Mouse (Mus musculus) mesoderm, embryonic 11.5 days (tissue): Measurements from ENCODE around the gene Ddi2.

Experiments used
- DNase-seq: peaks from one replicate; pipeline ENCODE4 v3.0.0-alpha.2; 2012; ENCODE audit warnings: low read depth, low spot score

Gene Ddi2

GRCm38 (mm10) chr4:141741856-141742255, 18.6 kb upstream of the Ddi2 start:
- no peak for DNase-seq

- DNase-seq = no peak
Measured at GRCm38 (mm10) chr4:141738015-141738414, 14.8 kb upstream of the Ddi2 start.

- no peak for DNase-seq
Measured at GRCm38 (mm10) chr4:141736856-141737255, 13.6 kb upstream of the Ddi2 start.

GRCm38 (mm10) chr4:141735206-141735560, 12.0 kb upstream of the Ddi2 start:
- no peak for DNase-seq

GRCm38 (mm10) chr4:141734446-141735205, 11.4 kb upstream of the Ddi2 start:
- DNase-seq = peak; percentile 97

- no peak for DNase-seq
Measured at GRCm38 (mm10) chr4:141731766-141732165, 8.5 kb upstream of the Ddi2 start.

- DNase-seq = no peak
Measured at GRCm38 (mm10) chr4:141730401-141730800, 7.2 kb upstream of the Ddi2 start.

GRCm38 (mm10) chr4:141729266-141729665, 6.0 kb upstream of the Ddi2 start:
- no peak for DNase-seq

- no peak for DNase-seq
Measured at GRCm38 (mm10) chr4:141725738-141726137, 2.5 kb upstream of the Ddi2 start.

GRCm38 (mm10) chr4:141725277-141725676, 2.1 kb upstream of the Ddi2 start:
- no peak for DNase-seq

GRCm38 (mm10) chr4:141724594-141724993, 1.4 kb upstream of the Ddi2 start:
- DNase-seq = no peak

- no peak for DNase-seq
Measured at GRCm38 (mm10) chr4:141723673-141724068, 452 bp upstream of the Ddi2 start.

GRCm38 (mm10) chr4:141721961-141722360, 1.3 kb downstream of the Ddi2 start:
- DNase-seq = no peak

- DNase-seq = no peak
Measured at GRCm38 (mm10) chr4:141720761-141721523, 2.3 kb downstream of the Ddi2 start.

- no peak for DNase-seq
Measured at GRCm38 (mm10) chr4:141719304-141719703, 3.9 kb downstream of the Ddi2 start.

GRCm38 (mm10) chr4:141717633-141718032, 5.6 kb downstream of the Ddi2 start:
- no peak for DNase-seq

GRCm38 (mm10) chr4:141715027-141715426, 8.2 kb downstream of the Ddi2 start:
- peak; percentile 38 for DNase-seq

- DNase-seq = no peak
Measured at GRCm38 (mm10) chr4:141713598-141714142, 9.5 kb downstream of the Ddi2 start.

GRCm38 (mm10) chr4:141711250-141711649, 12.0 kb downstream of the Ddi2 start:
- no peak for DNase-seq

- no peak for DNase-seq
Measured at GRCm38 (mm10) chr4:141708971-141709370, 14.2 kb downstream of the Ddi2 start.

- DNase-seq = no peak
Measured at GRCm38 (mm10) chr4:141708005-141708404, 15.2 kb downstream of the Ddi2 start.

GRCm38 (mm10) chr4:141705331-141705730, 17.9 kb downstream of the Ddi2 start:
- no peak for DNase-seq

- no peak for DNase-seq
Measured at GRCm38 (mm10) chr4:141704625-141705024, 18.6 kb downstream of the Ddi2 start.
